Mouse (Mus musculus): Measurements from ENCODE around the gene Ttll5.

The Ttll5 gene

DNA sequence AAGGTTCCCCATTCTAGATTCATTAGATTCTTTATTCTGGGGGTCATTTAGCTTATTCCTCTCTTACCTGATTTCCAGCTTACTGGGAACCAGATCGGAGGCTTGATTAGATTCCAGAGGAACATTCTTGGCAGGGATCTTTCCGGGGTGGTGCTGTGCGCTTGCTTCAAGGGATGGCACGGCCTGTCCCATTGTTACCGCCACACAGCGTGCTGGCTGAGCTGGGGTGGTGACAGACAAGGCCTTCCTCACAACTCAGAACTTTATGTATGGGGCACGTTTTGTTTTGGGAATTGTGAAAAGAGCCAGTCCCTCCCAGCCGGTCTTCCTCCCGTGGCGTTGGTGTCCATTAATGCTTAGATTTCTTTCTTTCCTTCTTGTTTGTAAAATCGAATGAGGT is 278.9 kb downstream of the Ttll5 start:
- no peak for DNase-seq (ENCODE audit: low read depth)

DNA sequence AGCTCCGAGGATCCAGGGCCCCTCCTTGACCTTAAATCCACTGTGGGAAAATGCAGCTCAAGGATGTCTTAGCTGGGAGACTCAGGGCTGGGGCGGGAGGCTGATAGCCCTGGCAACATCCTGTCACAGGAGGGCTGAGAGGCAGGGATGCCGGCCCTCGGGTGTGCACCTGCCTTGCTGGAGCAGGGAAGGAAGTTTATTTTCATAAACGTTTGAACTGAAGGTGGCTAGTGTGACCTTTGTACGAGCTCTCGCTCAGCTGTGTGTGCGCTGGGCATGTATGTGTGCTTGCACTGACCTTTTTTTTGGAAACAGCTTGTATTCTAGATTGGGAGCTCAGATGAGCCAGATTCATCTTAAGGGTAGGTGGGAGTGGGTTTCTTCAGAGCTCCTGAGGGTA is 279.4 kb downstream of the Ttll5 start:
- DNase-seq (ENCODE audit: low read depth), result no peak

DNA sequence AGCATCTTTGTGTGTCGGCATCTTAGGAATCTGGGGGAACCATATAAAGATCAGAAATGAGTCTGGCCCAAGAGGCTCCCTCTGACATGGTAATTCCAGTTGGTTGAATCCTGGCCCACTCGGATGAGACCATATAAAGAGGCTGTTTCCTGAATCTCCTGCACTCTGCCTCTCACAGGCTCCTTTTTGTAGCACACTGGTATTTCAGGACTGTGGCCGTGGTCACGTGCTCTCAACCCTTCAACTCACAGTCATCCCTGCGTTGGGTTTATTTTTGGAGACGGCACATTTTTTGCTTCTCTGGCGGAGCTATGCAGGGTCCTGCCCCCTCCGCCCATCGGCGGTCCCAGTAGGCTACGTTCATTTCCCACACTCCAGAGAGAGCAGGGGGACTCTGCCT is 279.8 kb downstream of the Ttll5 start:
- DNase-seq (ENCODE audit: low read depth), result no peak

- DNase-seq (ENCODE audit: low read depth), result no peak
Measured at GRCm38 (mm10) chr12:86105546-86105945, 281.1 kb downstream of the Ttll5 start.

DNA sequence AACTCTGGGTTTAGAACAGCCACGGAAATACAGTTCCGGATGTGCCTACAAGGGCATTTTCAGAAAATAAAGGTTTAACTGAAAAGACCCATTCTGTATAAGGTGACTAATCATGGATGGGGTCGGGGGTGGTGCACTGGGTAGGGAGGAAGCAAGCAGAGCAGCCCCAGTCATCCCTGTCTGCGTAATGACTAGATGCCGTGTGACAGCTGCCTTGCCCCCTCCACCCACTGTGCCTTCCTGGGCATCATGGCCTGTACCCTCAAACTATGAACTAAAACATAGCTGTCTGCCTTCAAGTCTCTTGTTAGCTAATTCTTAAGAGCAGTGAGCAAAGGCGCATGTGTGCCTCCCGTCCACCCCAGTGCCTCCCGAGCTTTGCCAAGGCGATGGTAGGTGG is 281.6 kb downstream of the Ttll5 start:
- no peak for DNase-seq (ENCODE audit: low read depth)

GRCm38 (mm10) chr12:86107645-86108044 is 283.2 kb downstream of the Ttll5 start:
- DNase-seq (ENCODE audit: low read depth), result no peak

GRCm38 (mm10) chr12:86109531-86109930 is 285.1 kb downstream of the Ttll5 start:
- DNase-seq (ENCODE audit: low read depth), result no peak

DNA sequence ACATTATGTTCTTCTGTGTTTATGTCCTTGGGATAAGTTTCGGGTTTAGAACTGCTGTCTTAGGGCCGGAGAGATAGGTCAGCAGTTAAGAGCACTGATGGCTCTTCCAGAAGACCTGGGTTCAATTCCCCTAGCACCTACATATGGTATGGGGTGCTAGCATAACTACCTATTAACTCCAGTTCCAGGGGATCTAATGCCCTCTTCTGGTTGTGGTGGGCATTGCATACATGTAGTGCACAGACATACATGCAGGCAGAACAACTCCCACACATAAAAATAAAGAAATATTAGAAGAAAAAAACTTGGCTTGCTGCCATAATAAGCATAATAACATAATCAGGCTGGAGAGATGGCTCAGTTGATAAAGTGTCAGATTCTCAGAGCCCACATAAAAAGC is 286.2 kb downstream of the Ttll5 start:
- peak; percentile 2 for DNase-seq (ENCODE audit: low read depth)
